Mouse (Mus musculus): ENCODE measurements at regions not wholly inside any gene's neighbourhood (a gene's known extent, or its start where the extent isn't known, plus 50 kb on each side); places are given as distances from the start of the nearest gene placed in this dataset.

DNA sequence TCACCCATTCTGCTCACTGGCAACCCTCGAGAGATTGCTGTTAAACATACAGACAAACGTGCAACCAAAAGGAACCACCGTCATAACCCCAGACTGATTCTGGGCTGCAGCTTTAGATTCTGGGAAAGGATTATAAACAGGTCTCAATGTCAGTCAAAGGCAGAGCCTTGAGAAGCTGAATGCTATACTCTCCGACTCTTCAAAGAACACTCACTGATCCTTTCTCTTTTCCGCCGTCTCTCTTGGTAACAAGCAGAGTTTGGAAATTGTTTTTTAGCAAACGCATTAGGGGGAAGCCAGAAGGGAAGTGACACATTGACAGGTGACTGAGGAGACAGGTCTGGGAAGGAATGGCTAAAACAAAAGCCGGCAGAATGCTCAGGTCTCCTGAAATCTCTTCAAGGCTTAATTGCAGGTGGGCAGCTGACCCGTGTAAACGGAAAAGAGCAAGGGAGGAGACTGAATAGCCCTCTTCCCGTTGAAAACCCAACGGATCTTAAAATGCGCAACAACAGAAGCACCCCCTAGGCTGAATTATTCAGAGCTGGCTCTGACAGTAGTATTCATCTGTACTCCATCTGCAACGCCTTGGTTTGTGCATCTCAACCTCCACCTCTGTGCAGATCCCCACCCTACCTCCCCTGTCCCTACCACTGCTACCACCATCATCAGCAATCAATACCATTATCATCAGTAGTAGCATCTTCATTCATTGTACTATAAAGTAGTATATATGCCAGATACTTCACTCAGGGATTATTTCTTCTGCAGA, 219.6 kb downstream of the Tmem38b start:
- DNase-seq = no peak

DNA sequence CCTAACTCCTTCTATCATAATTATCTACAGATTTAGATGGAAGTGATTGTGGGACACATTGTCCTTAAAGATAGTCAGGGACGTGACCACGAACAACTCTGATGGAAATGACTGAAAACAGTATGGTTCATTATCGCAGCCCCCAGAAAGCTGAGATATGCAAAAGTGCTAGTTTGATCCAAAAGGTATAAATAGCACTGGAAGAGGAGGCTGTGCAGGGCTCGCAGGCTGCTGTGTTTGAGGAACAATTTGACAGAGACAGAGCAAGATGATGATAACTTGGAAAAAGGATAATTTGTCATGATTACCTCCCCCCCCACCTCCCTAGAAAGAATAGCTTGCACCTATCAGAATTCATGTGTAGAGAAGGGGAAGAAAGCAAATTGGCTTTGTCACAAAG, 238.5 kb downstream of the Tmem38b start:
- no peak for DNase-seq

DNA sequence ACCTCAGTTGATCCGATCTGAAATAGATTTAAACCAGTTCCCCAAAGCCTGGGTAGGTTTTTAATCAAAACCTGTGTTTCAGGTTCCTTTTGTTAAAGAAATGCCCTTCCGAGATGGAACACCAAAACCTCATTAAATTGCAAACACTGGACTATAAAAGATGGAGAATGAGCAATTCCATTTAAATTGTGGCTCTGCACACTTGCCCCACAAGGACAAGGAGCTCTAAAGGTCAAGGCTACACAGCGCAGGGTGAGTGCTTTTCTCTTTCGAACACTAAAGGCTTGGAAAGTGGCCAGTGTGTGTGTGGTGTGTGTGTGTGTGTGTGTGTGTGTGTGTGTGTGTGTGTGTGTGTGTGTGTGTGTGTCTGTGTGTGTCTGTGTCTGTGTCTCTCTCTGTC, 246.1 kb downstream of the Tmem38b start:
- DNase-seq = no peak

DNA sequence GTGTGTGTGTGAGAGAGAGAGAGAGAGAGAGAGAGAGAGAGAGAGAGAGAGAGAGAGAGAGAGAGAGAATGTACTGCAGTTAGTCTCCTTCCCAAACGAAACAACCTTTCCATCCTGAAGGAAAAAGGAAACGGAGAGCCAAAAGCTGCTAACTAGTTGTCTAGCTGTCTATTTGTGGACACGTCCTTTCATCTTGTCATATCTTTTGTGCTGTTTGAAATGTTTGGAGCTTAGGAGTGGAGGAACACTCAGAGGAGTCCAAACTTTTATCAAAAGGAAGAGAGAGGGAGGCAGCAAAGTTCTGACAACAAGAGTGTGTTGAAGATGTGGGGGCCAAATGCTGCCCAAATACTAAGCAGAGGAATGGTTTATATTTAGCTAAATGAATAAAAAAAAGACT, 246.6 kb downstream of the Tmem38b start:
- DNase-seq = no peak

DNA sequence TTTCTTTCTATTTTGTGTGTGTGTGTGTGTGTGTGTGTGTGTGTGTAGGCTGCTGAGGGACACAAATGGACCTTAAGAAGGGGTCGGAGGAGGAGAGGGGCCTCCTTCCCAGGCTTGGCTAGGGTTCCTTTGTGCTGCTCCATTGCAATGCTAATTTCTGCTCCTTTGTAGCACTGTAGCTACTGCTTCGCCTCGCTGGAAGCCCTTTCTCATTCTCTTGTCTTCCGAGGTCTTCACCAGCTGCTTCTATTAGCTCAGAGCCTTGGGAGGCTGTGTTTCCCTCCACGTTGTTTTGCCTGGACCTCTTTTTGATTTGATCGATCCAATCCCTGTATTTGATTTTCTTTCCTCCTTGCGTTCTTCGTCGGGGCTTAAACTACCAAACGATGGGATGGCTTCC, 247.1 kb downstream of the Tmem38b start:
- no peak for DNase-seq

DNA sequence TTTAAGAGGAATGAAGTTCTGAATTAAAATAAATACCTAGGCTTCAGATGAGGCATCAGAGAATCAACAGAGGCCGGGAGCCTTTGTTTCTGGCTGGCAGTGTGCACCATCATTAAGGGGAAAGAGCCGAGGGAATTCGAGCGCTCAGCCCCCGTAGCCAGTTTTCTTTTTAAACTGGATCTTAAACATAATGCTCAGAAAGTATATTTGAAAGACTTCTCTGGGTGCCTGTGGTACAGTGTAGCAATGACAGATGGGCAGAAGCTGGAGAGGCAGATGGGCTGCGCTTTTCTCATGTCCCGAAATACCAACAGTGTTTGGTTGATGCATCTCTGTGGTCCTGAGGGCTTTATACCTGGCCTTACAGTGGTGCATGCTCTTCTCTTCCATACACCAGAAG, 247.6 kb downstream of the Tmem38b start:
- DNase-seq = no peak

DNA sequence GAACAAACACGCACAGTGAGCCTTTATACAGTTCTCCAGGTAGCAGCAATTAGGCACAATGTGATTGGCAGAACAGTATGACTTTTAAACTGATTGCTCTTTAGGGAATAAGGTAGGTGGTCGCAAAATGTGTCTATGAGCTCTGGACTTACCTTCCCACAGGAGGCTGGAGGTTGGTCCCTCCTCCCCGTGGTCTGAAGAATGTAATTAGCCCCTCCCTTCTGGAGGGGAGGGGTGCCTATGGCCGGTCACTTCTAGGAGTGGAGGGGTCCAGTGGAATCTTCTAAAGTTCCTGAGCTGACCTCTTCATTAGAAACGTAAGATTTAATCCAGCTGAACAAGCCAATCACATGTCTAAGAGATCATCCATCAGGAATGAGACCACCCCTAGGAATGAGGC, 248.4 kb downstream of the Tmem38b start:
- no peak for DNase-seq

DNA sequence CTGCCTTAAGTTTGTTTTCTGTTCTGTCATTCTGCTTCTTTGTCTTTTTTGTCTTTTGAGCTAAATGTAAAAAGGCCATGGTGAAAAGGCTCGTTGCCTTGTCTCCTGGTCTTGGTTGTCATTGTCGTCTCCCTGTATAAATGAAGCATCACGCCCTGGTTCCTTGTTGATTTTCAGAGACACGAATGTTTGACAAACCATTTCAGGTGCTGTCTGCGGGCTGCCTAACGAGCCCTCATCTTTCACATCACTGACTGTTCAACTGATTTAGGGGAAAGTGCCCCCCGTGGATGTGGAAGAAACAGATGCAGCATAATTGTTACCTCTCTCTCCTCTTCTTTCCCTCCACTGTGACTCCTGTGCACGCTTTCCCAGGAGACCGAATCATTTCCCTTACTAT, 254.7 kb downstream of the Tmem38b start:
- no peak for DNase-seq

DNA sequence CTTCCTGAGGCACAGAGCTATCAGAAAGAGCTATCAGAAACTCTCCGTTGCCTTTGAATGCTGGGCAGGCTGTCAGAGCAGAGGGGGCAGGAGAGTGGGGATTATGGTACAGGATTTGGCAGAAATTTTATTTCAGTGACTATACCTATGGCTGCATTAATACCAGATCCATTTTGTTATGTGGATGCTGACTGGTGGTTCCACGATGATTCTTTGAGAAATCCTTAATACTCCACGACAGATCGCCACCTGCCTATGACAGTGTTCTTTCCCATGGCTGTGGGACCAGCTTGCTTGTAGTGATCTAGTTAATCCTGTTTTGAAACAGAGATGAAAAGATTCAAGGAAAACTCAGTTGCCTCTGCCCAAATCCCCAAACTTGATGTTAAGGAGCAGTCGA, 255.6 kb downstream of the Tmem38b start:
- DNase-seq = no peak

DNA sequence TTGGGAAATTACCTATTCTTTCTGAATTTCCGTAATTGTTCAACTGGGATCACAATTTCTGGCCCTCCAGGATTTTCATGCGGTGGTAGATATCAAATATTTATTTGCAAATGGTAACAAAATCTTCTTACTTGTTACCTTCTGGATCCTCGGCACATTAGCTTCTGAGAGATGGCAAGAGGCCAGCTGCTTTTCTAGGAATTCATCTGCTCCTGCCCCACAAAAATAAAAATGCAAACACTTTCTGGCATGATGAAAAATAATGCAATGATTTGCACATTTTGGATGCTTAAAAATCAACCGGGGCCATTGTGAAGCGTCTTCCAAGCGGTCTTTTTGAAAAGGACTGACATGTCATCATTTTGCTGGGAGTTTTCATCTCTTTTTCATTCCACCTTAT, 258.9 kb downstream of the Tmem38b start:
- DNase-seq = no peak

DNA sequence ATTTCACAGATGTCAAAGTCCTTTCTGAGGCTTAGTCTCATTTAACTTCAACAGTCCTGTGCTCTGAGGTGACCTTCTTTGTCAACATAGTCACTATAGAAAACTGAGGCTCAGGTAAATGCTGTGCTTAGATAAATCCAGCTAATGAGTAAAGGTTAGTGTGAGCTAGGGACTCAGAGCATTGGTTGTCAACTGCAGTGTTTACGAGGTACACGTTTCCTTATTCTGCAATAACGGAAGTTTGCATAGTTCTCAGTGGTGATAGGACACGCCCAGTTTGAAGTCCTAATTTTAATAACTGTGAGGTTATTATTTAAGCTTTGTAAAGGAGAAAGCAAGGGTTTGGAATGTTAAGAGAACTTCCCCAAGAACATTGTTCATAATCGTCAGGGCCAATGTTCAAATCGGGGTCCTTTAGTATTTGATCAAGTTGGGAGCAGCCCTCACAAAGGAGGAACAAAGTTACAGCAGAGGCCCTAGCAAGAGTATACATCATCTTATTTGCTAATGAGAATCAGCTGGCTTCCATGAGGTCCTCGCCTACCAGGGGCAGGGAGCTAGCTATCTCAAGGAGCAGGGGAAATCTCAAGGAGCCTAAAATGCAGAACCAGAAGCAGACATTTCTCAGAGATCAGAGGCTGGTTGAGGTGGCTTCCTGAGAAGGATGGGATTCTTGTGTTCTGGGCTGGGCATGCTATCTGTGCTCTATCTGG, 268.6 kb downstream of the Tmem38b start:
- DNase-seq = no peak

DNA sequence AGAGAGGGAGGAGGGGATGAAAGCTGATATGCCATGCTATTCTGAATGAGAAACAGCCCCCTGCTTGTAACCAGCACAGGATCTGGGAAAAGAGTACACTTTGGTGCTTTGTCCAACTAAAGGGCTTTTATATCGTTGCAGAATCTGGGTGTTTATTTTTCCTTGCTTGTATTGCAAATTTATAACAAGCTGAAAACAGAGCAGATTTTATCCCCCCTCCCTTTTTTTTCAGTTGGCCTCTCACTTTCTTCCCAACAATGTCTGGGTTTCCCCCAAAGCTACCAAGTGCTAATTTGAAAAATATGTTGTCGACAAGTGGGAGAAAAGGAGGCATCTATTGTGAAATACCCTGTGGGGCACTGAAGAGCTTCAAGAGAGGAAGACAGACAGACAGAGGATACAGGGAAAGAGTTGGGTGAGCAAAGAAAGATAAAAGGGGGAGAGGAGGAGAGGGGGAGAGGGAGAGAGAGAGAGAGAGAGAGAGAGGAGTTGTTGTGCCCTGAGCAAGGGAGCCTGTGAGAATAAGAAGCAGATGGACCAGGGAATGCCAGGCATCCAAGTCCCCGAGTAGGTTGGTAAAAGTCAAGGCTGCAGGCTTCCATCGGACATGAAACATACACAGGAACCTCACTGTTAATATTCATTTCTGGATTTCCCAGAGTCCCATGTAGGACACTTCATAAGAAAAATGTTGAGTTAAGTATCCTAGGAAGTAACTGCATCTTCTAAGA, 269.5 kb downstream of the Tmem38b start:
- DNase-seq = no peak

DNA sequence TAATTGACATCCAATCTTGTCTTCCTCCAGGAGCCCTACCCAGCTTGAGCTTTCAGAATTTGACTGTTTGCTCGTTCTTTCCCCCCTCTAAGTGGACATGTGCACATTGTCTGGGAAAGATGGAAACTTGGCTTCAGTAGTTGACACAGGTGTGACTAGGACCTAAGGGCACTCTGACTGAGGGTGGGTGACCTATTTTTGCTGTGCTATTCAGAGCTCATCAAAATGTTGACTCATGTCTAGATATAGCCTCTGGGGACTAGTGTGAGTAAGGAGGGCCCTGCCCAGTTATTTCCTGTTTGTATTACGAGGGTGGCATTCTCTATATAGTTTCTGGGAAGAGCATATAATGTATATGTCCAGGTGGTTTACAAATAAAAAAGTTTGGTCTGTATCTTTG, 271.7 kb downstream of the Tmem38b start:
- no peak for DNase-seq

DNA sequence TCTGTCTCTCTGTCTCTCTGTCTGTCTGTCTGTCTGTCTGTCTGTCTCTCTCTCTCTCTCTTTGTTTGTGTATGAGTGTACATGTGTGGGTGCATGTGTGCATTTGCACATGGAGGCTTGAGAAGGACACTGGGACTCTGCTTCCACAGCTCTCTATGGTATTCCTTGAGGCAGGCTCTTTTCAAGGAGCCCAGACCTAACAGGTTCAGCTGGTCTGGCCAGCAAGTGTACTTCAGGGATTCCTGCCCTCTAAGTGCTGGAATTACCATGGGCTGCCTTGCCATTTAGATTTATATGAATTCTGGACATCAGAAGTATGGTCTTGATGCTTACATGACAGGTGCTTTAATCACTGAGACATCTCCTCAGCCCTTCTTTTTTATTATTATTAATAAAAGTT, 274.4 kb downstream of the Tmem38b start:
- DNase-seq = no peak

DNA sequence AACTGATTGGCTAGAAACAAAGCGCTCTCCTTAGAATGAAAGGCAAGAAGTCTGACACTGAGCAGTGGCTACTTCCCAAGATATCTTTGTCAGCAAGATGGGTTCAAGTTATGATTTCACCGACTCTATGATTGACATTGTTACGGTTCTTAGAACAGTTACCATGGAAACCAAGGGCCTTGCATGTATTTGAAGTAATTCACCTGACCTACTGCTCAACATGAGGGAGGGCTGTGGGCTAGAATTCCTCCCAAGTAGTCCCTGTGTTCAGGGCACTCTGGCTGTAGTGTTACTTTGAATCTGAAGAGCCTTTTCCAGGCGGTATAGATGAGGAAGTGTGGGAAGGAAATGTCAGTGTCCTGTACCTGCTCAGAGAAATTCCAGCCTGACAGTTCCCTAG, 281.1 kb downstream of the Tmem38b start:
- no peak for DNase-seq

DNA sequence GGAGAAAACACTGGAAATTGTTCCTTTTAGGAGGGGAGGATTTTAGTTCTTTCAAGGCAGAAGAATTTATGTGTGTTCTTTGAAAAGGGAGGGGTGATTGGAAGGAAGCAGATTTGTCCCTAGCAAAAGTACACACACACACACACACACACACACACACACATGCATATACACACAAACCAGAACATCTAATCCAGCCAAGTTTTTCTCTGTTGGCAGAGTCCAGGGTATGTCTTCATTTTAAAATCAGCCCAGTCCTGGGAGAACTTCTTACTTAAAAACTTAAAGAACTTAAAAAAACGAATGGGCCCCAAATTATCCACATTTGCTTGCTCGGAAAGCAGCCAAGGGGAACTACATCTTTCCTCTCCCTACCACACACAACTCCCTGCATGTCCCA, 290.5 kb downstream of the Tmem38b start:
- DNase-seq = no peak

DNA sequence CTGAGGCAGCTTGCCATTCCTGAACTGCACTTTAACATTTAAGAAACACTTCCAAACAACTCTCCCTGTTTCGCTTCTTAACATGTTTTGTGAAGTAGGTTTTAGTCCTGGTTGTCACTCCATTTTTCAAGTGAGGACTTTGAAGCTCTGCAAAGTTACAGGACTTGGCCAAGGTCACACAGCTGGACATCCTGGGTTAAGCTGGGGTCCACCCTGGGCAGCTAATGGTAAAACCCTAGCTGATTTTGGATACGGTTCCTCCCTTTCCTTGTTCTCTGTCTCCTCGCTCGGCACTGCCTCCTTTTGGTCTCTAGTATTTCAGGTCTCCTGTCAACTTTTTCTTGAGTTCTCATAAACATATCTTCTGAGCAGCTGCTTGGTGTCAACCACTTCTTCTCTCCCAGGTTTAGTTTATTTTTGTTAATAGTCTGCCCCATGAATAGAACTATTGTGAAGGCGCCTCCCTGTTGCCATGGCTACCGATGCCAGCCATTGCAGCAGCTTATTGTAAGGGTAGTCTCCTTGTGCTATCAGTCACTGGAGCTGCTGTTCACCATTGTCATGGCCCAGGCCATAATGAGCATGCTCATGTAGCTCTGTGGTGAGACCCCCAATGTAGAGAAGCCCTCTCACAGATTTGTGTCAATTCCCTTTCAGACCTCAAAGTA, 292.5 kb downstream of the Tmem38b start:
- DNase-seq = no peak

DNA sequence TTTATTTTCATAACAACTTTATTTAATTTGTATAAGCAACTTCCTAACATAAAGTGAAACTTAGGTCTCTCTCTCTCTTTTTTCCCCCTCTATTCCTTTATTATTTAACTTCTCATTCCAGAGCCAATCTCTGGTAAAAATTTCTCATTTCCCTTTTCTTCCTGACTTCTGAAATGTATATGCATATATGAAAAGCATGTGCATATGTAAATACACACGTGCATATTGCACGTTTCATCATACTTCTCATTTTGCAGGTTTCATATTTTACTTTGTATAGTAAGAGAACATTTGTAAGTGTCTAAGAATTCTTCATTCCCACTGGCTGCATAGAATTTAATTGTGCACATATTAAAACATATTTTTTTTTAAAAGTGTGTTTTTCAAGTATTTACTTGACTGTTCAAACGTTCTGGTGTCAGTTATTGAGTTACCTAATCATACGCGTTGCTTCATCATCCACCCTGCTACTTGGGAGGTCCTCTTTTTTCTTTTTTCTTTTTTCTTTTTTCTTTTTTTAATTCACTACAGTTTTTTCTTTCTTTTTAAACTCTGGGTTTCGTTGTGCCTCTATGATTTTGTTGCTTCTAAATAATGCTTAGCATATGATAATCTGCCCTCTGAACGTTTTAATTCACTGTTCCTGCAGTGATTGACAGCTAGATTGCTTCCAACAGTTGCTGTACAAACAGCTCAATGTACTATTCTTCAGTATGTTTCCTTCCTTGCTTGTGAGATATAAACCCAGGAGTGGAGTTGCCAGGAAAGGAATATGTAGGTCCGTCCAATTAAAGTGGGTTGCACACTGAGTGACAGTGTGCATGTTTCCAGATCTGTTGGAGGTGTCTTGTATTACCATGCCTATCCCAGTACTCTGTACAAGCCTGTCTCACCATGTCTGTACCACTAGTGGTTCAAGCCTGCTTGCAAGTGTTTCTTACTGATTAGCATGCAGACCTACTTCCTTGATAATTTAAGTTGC, 303.2 kb downstream of the Tmem38b start:
- DNase-seq = no peak

DNA sequence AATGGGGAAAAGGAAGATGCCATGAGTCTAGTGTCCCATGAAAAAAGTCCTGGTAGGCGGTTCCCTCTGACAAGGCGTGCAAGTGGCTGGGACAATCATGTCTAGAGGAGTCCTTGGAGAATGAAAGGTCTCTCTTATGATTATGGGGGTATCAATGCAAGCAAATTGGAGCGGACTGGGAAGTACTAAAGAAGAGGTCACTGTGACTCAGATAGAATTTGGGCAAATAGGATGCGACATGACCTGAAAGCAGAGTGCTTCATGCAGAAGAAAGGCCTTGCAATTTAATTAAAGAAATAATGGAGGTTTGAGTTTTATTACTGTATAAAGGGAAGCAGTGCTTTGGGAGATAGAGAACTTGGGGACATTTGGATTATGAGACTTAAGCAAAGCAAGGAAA, 330.3 kb downstream of the Tmem38b start:
- DNase-seq = no peak

DNA sequence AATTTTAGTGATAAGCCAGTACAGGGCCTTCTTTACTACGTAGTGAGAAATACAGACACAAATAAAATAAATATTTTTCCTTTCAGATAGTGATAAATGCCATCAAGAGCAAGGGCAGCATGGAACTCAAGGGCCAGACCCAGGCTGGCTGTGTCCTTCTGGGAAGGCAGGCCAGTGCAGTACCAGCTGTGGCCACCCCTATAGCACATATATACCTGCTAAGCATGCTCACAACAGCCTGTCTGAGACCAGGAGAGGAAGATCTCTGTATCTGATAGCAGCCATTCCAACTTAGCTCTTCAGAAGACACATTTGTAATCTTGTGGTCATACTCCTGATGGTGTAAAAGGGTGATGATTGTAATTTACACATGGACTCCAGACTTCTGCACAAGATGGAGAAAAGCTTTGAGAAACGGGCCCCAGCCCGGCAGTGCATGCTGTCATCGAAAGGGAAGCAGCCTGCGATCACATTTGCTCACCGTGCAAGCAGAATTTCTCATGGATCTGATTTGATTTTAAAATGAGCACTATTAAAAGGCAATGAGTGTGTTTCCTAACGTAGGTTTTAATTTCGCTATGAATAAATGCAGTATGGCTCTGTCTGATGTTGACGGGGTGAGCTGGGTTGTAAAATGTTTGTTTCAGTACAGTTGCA, 335.6 kb downstream of the Tmem38b start:
- DNase-seq = no peak

DNA sequence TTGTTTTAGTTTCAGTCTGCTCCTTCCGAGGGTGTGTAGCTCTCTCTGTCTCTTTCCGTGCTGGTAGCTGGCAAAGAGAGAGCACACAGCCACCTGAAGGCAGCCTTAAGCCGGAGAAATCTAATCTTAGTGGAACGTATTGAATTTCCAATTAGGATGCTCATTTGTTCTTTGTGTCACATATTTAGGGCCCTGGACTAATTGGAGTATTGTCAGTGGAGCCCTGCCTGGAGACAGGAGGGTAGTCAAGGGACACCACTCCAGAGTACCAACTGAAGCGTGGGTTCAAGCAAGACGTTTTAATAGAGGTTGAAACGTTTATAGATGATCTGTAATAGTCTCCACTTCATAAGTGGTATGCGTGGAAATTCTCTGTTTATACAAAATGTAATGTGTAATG, 336.5 kb downstream of the Tmem38b start:
- DNase-seq = no peak

Measured in cerebellum, adult 18-20 months (tissue).